Mouse (Mus musculus): ENCODE measurements around the gene Tom1l1. TPM values are rescaled to one million over a fixed set of nuclear protein-coding genes. Genes with fewer than 3 reads are reported as not detected.

The Tom1l1 gene
- polyA plus RNA-seq, 1 experiment from 2014 or later = 42.7 TPM

DNA sequence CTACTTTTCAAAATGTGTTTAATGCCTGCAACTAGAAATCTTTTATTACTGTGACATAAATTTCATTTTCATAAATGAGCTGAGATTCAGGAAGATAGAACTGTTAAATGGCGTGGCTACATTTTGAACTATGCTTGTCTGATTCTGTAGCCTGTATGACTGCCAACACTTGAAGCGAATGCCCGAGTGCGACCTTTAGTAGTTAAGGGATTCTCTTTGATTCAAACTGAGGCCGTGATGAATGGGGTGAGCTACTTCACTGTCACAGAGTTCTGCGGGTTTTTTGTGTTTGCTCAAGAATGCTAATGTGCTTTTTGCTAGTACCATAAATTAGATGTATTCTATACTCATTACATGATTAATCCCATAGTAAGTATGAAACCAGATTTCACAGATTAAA lies 2.2 kb upstream of the Tom1l1 start:
- H3K4me3 ChIP-seq (replicated peaks) = no peak overlapping the region
- no peak for ATAC-seq (ENCODE audit: insufficient read depth, low FRiP score, low read depth)

DNA sequence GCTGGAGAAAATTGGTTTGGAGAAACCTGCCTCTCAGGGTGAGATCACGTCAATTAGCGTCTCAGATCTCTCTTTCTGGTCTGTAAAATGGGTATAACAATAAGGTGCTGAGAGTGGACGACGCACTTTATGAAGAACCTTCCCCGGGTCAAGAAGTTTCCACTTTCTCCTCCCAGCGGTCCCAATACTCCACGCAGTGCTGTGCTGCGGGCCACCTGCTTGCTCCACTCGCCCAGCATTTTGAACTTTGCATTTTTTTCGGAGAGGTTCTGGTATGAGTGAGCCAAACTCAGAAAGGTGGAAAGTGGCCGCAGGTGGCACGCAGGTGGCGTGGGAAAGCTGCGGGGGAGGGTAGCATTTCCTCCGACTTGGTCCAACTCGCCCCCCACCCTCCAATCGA lies 1.1 kb downstream of the Tom1l1 start:
- no peaks in the 10 kb centered on the region for H3K36me3 ChIP-seq
- peak overlapping the region; percentile 14; the same call in 1 of the 2 replicates for H3K9ac ChIP-seq
- peak overlapping the region; percentile 57 for H3K4me3 ChIP-seq (replicated peaks)
- peaks cover 12% of the 10 kb centered on the region; the same call in 1 of the 2 replicates for H3K4me1 ChIP-seq
- WGBS = under 1% methylated on average over 17 of the region's 17 CpGs
- peak overlapping the region; percentile 77 for H3K4me2 ChIP-seq
- ATAC-seq (ENCODE audit: insufficient read depth, low FRiP score, low read depth) = peak; percentile 59
- no peaks in the 10 kb centered on the region for H3K9me3 ChIP-seq
- H3K27me3 ChIP-seq (replicated peaks) = no peaks in the 10 kb centered on the region
- no peak overlapping the region for H3K27ac ChIP-seq

More for the DNA sequence above, 2.2 kb upstream of the Tom1l1 start:
- no peak overlapping the region for H3K9ac ChIP-seq
- no peak overlapping the region for H3K4me2 ChIP-seq
- H3K36me3 ChIP-seq = no peaks in the 10 kb centered on the region
- no peaks in the 10 kb centered on the region for H3K27me3 ChIP-seq (replicated peaks)
- no peak overlapping the region for H3K27ac ChIP-seq
- H3K9me3 ChIP-seq = no peaks in the 10 kb centered on the region
- peaks cover 12% of the 10 kb centered on the region; the same call in 1 of the 2 replicates for H3K4me1 ChIP-seq
- WGBS = 45% methylated on average over 6 of the region's 6 CpGs

- Histone ChIP-seq H3K27me3 (replicated peaks) (no peaks in the 10 kb centered on the region), H3K9ac (peak overlapping the region; percentile 14; the same call in 1 of the 2 replicates), H3K9me3 (no peaks in the 10 kb centered on the region), H3K36me3 (no peaks in the 10 kb centered on the region), H3K4me3 (replicated peaks) (peak overlapping the region; percentile 57), H3K4me2 (peak overlapping the region; percentile 77), H3K27ac (no peak overlapping the region), H3K4me1 (peaks cover 12% of the 10 kb centered on the region; the same call in 1 of the 2 replicates)
- ATAC-seq (ENCODE audit: insufficient read depth, low FRiP score, low read depth) = peak; percentile 57; the same call in 1 of the 2 replicates
- WGBS = 69% methylated on average over 13 of the region's 13 CpGs
Observed at GRCm38 (mm10) chr11:90686287-90687025, 1.7 kb downstream of the Tom1l1 start.

DNA sequence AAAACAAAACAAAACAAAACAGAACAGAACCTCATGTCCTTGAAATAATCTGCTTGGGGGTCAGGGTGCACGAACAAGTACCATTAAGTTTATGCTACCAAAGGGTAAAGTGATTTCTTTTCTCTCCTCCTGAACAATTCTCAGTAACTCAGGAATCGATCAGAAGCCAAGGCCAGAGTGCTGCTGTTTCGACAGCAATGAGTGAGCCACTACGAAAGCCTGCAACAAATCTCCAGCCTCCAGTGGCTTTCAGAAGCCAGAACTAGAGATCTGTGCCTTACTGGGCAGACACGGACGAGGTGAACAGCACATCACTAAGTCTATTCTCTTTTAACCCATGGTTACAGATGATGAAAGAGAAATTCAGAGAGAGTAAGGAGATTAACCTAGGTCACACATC lies 3.0 kb downstream of the Tom1l1 start:
- no peak for ATAC-seq (ENCODE audit: insufficient read depth, low FRiP score, low read depth)
- H3K4me2 ChIP-seq = no peak overlapping the region
- H3K27me3 ChIP-seq (replicated peaks) = no peaks in the 10 kb centered on the region
- H3K4me3 ChIP-seq (replicated peaks) = no peak overlapping the region
- H3K36me3 ChIP-seq = no peaks in the 10 kb centered on the region; the same call in 1 of the 2 replicates
- WGBS = 74% methylated on average over 6 of the region's 6 CpGs
- H3K27ac ChIP-seq = no peak overlapping the region
- no peaks in the 10 kb centered on the region for H3K9me3 ChIP-seq
- H3K4me1 ChIP-seq = peaks cover 12% of the 10 kb centered on the region; the same call in 1 of the 2 replicates
- H3K9ac ChIP-seq = no peak overlapping the region

- no peak overlapping the region for H3K4me3 ChIP-seq (replicated peaks)
Observed at GRCm38 (mm10) chr11:90684765-90685164, 3.4 kb downstream of the Tom1l1 start.

DNA sequence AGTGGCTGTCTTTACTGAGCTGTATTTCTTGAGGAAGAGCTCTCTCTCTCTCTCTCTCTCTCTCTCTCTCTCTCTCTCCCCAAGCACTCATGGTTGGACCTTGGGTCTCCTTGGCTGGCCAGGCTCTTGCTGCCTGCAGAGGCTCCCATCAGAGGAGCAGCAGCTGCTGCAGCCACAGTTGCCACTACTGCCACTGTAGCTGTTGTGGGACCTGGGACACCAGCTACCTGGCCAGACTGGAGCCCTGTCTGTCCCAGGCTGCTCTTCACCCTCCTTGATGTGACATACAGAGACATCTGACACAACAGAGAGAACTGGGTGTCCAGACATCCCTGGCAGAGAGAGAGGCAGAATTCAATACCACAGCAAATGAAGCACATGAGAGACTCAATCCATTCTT lies 7.0 kb downstream of the Tom1l1 start:
- Histone ChIP-seq H3K9ac (no peak overlapping the region), H3K4me1 (0 out of 2 replicates have a peak, but pooled peaks cover under 1% of the 10 kb centered on the region)
- no peak for ATAC-seq (ENCODE audit: insufficient read depth, low FRiP score, low read depth)

More at GRCm38 (mm10) chr11:90684765-90685164, 3.4 kb downstream of the Tom1l1 start:
- H3K4me2 ChIP-seq = no peak overlapping the region
- no peak overlapping the region for H3K9ac ChIP-seq
- no peaks in the 10 kb centered on the region; the same call in 1 of the 2 replicates for H3K36me3 ChIP-seq
- H3K4me1 ChIP-seq = peaks cover 12% of the 10 kb centered on the region; the same call in 1 of the 2 replicates
- H3K27ac ChIP-seq = no peak overlapping the region
- no peaks in the 10 kb centered on the region for H3K27me3 ChIP-seq (replicated peaks)
- 64% methylated on average over 6 of the region's 6 CpGs for WGBS
- H3K9me3 ChIP-seq = no peaks in the 10 kb centered on the region
- ATAC-seq (ENCODE audit: insufficient read depth, low FRiP score, low read depth) = no peak

GRCm38 (mm10) chr11:90678582-90678981 lies 9.6 kb downstream of the Tom1l1 start:
- Histone ChIP-seq H3K27me3 (replicated peaks) (no peaks in the 10 kb centered on the region), H3K4me1 (no peaks in the 10 kb centered on the region), H3K9me3 (no peaks in the 10 kb centered on the region), H3K27ac (no peak overlapping the region), H3K9ac (no peak overlapping the region), H3K4me2 (no peak overlapping the region), H3K4me3 (replicated peaks) (no peak overlapping the region), H3K36me3 (peaks cover 4% of the 10 kb centered on the region)
- WGBS = 62% methylated on average over 5 of the region's 5 CpGs
- peak; percentile 58 for ATAC-seq (ENCODE audit: insufficient read depth, low FRiP score, low read depth)

More for the DNA sequence above, 7.0 kb downstream of the Tom1l1 start:
- no peaks in the 10 kb centered on the region for H3K9me3 ChIP-seq
- no peaks in the 10 kb centered on the region for H3K27me3 ChIP-seq (replicated peaks)
- no peak overlapping the region for H3K4me2 ChIP-seq
- no peaks in the 10 kb centered on the region; the same call in 1 of the 2 replicates for H3K36me3 ChIP-seq
- H3K27ac ChIP-seq = no peak overlapping the region
- no peak overlapping the region for H3K4me3 ChIP-seq (replicated peaks)

DNA sequence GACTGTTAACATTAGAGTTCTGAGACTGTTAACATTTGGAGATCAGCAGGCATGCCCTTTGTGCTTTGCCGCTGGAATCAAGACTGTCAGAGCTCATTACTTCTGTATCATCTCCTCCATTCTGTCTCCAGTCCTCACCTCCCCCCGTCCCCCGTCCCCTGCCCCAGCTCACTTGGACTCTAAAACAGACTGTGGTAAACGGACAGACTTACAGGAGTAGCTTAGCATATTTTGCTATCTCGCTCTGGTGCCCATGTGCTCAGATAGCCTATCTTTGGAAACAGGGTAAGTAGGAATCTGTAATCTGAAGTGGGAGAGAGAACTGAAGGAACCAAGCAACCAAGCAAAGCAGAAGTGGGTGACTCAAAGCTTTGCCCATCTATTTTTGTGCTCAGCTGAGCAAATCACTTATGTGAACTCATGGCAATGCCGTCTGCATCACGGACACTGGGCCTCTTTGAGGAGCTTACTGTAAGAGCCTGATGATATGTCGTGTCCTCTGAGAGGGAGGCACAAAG lies 10.3 kb downstream of the Tom1l1 start:
- Histone ChIP-seq H3K9me3 (no peaks in the 10 kb centered on the region), H3K9ac (no peak overlapping the region), H3K27ac (no peak overlapping the region), H3K36me3 (peaks cover 4% of the 10 kb centered on the region), H3K4me2 (no peak overlapping the region), H3K27me3 (replicated peaks) (no peaks in the 10 kb centered on the region), H3K4me1 (no peaks in the 10 kb centered on the region), H3K4me3 (replicated peaks) (no peak overlapping the region)
- WGBS = 79% methylated on average over 8 of the region's 8 CpGs
- no peak for ATAC-seq (ENCODE audit: insufficient read depth, low FRiP score, low read depth)

DNA sequence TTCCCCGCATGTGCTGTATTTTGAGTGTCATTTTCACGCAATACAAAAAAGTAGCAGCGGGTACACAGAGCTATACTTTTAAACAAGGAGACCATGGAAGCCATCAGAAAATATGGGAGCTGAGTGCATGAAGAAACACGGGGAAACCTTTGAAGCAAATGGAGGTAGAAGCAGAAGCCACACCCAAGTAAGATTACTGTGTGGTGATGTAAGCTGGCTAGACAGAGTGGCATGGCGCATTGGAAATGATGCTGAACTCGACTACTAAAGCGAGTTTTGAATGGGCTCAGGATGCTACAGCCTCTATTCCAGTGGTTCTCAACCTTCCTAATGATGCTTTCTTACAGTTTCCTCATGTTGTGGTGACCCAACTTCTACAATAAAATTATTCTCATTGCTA lies 11.1 kb downstream of the Tom1l1 start:
- H3K4me2 ChIP-seq = no peak overlapping the region
- ATAC-seq (ENCODE audit: insufficient read depth, low FRiP score, low read depth) = no peak
- no peaks in the 10 kb centered on the region for H3K9me3 ChIP-seq
- H3K4me1 ChIP-seq = no peaks in the 10 kb centered on the region
- 93% methylated on average over 7 of the region's 7 CpGs for WGBS
- peaks cover 6% of the 10 kb centered on the region for H3K36me3 ChIP-seq
- H3K4me3 ChIP-seq (replicated peaks) = no peak overlapping the region
- H3K27me3 ChIP-seq (replicated peaks) = no peaks in the 10 kb centered on the region
- no peak overlapping the region for H3K27ac ChIP-seq
- H3K9ac ChIP-seq = no peak overlapping the region

- no peaks in the 10 kb centered on the region for H3K4me1 ChIP-seq
- no peaks in the 10 kb centered on the region for H3K27me3 ChIP-seq (replicated peaks)
- no peak overlapping the region for H3K4me3 ChIP-seq (replicated peaks)
- WGBS = 67% methylated on average over 5 of the region's 5 CpGs
- H3K27ac ChIP-seq = no peak overlapping the region
- peak; percentile 91 for ATAC-seq (ENCODE audit: insufficient read depth, low FRiP score, low read depth)
- H3K9ac ChIP-seq = no peak overlapping the region
- no peaks in the 10 kb centered on the region for H3K9me3 ChIP-seq
- no peak overlapping the region for H3K4me2 ChIP-seq
- peaks cover 11% of the 10 kb centered on the region; the same call in 1 of the 2 replicates for H3K36me3 ChIP-seq
Observed at GRCm38 (mm10) chr11:90675479-90676110, 12.6 kb downstream of the Tom1l1 start.

DNA sequence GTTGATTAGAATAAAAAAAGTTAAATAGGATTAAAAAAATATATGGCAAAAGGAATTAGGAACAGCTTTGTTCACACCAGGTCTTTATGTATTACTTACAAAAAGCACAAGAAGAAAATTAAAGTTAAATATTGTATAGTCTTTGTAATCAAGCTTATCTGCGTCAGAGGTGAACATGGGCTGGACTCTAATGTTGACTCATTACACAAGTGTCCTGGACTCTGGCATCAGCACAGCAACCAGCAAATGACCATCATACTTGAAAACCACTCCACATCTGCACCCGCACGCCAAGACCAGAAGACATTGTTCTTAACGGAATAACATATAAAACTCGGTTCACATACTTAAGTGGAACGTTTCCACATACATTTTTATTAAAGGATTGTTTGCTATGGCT lies 20.8 kb downstream of the Tom1l1 start:
- H3K4me1 ChIP-seq = peaks cover 32% of the 10 kb centered on the region
- H3K9me3 ChIP-seq = no peaks in the 10 kb centered on the region
- H3K36me3 ChIP-seq = 0 out of 2 replicates have a peak, but pooled peaks cover 6% of the 10 kb centered on the region
- no peak overlapping the region for H3K4me3 ChIP-seq (replicated peaks)
- ATAC-seq (ENCODE audit: insufficient read depth, low FRiP score, low read depth) = no peak
- H3K27me3 ChIP-seq (replicated peaks) = no peaks in the 10 kb centered on the region
- H3K9ac ChIP-seq = no peak overlapping the region
- 85% methylated on average over 6 of the region's 6 CpGs for WGBS
- H3K27ac ChIP-seq = no peak overlapping the region
- H3K4me2 ChIP-seq = no peak overlapping the region

DNA sequence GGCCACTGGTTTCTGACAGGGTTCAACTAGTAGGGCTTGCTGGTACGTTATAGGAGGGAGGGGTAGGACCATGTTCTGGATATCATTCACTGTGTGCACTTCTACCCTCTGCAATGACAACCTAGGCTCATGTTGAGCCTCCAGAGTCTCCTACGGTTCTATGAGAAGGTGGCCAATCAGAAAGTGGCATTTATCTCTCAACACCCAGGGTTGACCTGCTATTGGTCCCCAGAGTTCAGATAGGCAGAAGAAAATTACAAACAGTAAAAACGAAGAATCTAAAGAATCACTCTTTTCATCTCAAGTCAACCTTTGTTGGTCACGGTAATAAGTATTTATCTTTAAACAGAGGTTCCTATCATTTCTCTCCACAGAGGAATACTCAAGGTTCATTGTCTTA lies 21.2 kb downstream of the Tom1l1 start:
- no peaks in the 10 kb centered on the region for H3K9me3 ChIP-seq
- H3K27ac ChIP-seq = peak overlapping the region; percentile 82; the same call in 1 of the 2 replicates
- no peaks in the 10 kb centered on the region for H3K27me3 ChIP-seq (replicated peaks)
- 0 out of 2 replicates have a peak, but pooled peaks cover 4% of the 10 kb centered on the region for H3K36me3 ChIP-seq
- no peak overlapping the region for H3K9ac ChIP-seq
- no peak overlapping the region for H3K4me3 ChIP-seq (replicated peaks)
- 75% methylated on average over 4 of the region's 4 CpGs for WGBS
- H3K4me1 ChIP-seq = peaks cover 32% of the 10 kb centered on the region
- peak; percentile 59; the same call in 1 of the 2 replicates for ATAC-seq (ENCODE audit: insufficient read depth, low FRiP score, low read depth)
- no peak overlapping the region for H3K4me2 ChIP-seq
